Mouse (Mus musculus): ENCODE results near the gene Anxa5.
A peak's percentile ranks its signal among the peaks of the same experiment; 100 is the strongest.

The Anxa5 gene

GRCm38 (mm10) chr3:36449292-36450165, 26.2 kb downstream of the Anxa5 start:
- DNase-seq (ENCODE audit: low spot score in 2 of 2) = peak; percentile 41 to 46

GRCm38 (mm10) chr3:36446918-36447317, 28.8 kb downstream of the Anxa5 start:
- DNase-seq (ENCODE audit: low spot score in 2 of 2) = no peak

- no peak for DNase-seq (ENCODE audit: low spot score in 2 of 2)
Observed at GRCm38 (mm10) chr3:36446506-36446905, 29.2 kb downstream of the Anxa5 start.

GRCm38 (mm10) chr3:36446041-36446440, 29.7 kb downstream of the Anxa5 start:
- no peak for DNase-seq (ENCODE audit: low spot score in 2 of 2)

- DNase-seq (ENCODE audit: low spot score in 2 of 2) = peak in 1 of 2 experiments; percentile 34
Observed at GRCm38 (mm10) chr3:36442426-36442825, 33.3 kb downstream of the Anxa5 start.

GRCm38 (mm10) chr3:36440280-36440679, 35.4 kb downstream of the Anxa5 start:
- peak in 1 of 2 experiments; percentile 15 for DNase-seq (ENCODE audit: low spot score in 2 of 2)

GRCm38 (mm10) chr3:36430360-36430759, 45.3 kb downstream of the Anxa5 start:
- DNase-seq (ENCODE audit: low spot score in 2 of 2) = no peak

GRCm38 (mm10) chr3:36427386-36427785, 48.3 kb downstream of the Anxa5 start:
- DNase-seq (ENCODE audit: low spot score in 2 of 2) = no peak

GRCm38 (mm10) chr3:36409456-36409855, 66.2 kb downstream of the Anxa5 start:
- DNase-seq (ENCODE audit: low spot score in 2 of 2) = peak in 1 of 2 experiments; percentile 15

- no peak for DNase-seq (ENCODE audit: low spot score in 2 of 2)
Observed at GRCm38 (mm10) chr3:36406967-36407366, 68.7 kb downstream of the Anxa5 start.

- peak; percentile 76 to 79 for DNase-seq (ENCODE audit: low spot score in 2 of 2)
Observed at GRCm38 (mm10) chr3:36406340-36406739, 69.4 kb downstream of the Anxa5 start.

GRCm38 (mm10) chr3:36401900-36402299, 73.8 kb downstream of the Anxa5 start:
- no peak for DNase-seq (ENCODE audit: low spot score in 2 of 2)

GRCm38 (mm10) chr3:36400657-36401056, 75.0 kb downstream of the Anxa5 start:
- DNase-seq (ENCODE audit: low spot score in 2 of 2) = no peak
